Mouse (Mus musculus): ENCODE measurements around the gene Krt42. TPM values are rescaled to one million over a fixed set of nuclear protein-coding genes. Genes with fewer than 3 reads are reported as not detected.

The Krt42 gene
- polyA plus RNA-seq, 1 experiment from 2014 or later = not detected

DNA sequence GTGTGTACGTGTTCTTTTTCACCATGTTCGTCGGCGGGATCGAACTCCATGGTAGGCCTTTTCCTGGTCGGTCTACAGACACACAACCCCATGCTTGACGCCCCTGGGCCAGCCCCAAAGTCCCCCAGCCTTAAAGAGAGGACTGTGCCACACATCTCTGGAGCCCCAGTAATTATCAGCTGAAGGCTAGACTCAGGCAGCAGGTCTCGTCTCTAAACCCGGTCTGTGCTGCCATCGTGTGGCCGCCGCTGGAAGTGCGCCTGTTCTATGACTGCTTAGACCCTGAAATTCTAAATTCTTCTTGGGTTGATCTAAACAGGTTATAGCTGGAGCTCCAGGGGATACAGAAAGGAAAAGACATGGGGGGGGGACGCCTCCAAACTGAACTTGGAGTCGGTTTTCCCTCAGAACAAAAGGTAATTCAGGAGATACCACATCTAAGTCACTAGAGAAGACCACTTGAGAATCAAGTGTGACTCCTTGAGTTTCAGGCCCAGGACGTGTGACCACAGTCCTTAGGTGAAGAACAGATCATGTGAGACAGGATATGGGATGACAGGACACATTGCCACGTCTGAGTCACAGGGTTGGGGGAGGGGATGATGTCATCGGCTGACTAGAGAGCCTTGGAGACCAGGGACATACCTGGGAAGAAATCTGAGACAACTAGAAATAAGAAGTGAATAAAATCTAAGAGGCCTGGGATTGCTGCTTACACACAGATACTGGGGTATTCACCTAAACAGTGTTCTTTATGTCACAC lies 28.8 kb upstream of the Krt42 start:
- no peaks in the 10 kb centered on the region for H3K36me3 ChIP-seq (replicated peaks)
- H3K9me3 ChIP-seq = no peaks in the 10 kb centered on the region
- H3K9ac ChIP-seq = no peak overlapping the region
- WGBS = 20% methylated on average over 18 of the region's 18 CpGs
- H3K4me1 ChIP-seq = peaks cover 3% of the 10 kb centered on the region
- peak overlapping the region; percentile 40 for H3K4me2 ChIP-seq
- H3K27me3 ChIP-seq = 0 out of 2 replicates have a peak, but pooled peaks cover 4% of the 10 kb centered on the region
- H3K27ac ChIP-seq = no peak overlapping the region
- ATAC-seq (ENCODE audit: low FRiP score) = peak; percentile 33; the same call in 1 of the 2 replicates
- no peak overlapping the region for H3K4me3 ChIP-seq (replicated peaks)

DNA sequence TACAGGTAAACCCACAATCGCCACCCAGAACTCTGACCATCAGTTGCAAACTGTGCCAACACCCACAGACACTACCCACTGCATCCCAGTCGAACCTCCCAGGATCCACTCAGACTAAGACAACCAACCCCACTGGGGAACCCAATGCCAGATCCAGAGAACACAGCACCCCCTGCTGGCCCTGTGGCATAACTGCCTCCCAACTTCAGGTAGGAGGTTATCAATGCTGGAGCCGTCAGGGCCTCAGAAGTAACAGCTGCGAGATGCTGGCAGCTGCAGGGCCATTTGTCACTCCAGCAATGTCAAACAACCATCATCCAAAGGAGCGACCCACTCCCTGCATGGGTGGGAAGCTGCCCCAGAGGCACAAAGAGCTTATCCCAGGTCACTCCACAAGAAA lies 28.1 kb upstream of the Krt42 start:
- no peak overlapping the region for H3K27ac ChIP-seq
- no peak overlapping the region for H3K4me3 ChIP-seq (replicated peaks)
- 41% methylated on average over 5 of the region's 5 CpGs for WGBS
- 0 out of 2 replicates have a peak, but pooled peaks cover 4% of the 10 kb centered on the region for H3K27me3 ChIP-seq
- no peak for ATAC-seq (ENCODE audit: low FRiP score)
- no peaks in the 10 kb centered on the region for H3K9me3 ChIP-seq
- H3K9ac ChIP-seq = no peak overlapping the region
- peaks cover 9% of the 10 kb centered on the region for H3K4me1 ChIP-seq
- H3K36me3 ChIP-seq (replicated peaks) = no peaks in the 10 kb centered on the region
- peak overlapping the region; percentile 40 for H3K4me2 ChIP-seq

DNA sequence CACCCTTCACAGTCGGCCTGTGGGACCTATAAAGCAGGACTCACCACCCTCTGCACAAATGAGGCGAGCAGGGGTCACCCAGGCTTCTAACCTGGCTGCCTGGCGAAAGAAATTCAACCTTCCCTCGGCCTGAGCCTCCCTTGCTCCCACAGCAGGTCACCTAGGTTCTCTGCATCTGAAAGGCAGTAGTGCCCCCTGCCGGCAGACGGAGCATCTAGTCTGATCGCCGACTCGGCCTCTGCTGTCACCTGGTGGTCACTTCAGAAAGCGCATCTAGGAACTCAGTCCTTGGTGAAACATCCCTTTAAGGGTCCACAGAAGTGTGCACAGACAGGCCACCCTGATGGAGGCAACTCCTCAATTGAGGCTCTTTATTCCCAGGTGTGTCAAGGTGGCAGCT lies 25.6 kb upstream of the Krt42 start:
- Histone ChIP-seq H3K4me1 (peaks cover 16% of the 10 kb centered on the region), H3K4me2 (peak overlapping the region; percentile 19; the same call in 1 of the 2 replicates), H3K27ac (no peak overlapping the region), H3K4me3 (replicated peaks) (no peak overlapping the region), H3K27me3 (0 out of 2 replicates have a peak, but pooled peaks cover 4% of the 10 kb centered on the region), H3K36me3 (replicated peaks) (no peaks in the 10 kb centered on the region), H3K9ac (no peak overlapping the region), H3K9me3 (no peaks in the 10 kb centered on the region)
- WGBS = 4% methylated on average over 10 of the region's 10 CpGs
- peak; percentile 35; the same call in 1 of the 2 replicates for ATAC-seq (ENCODE audit: low FRiP score)

DNA sequence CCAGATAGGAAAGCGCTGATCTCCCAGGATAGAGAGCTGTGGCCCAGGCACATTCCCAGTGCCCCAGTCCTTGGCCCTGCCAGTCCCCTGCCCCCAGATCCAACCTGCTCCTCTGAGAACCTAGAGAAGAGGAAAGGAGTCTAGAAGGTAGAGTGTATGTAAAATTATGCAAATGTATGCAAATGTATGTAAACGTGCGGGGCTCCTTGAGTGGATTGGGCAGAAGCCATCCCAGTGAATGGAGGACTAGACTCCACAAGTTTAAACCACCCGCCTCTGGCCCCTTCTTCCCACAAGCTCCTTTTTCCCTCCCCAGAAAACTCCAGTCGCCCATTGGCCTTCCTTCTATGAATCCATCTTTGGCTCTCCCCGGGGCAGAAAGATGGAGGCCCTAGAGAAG lies 23.2 kb upstream of the Krt42 start:
- Histone ChIP-seq H3K36me3 (replicated peaks) (no peaks in the 10 kb centered on the region), H3K9me3 (no peaks in the 10 kb centered on the region), H3K27ac (no peak overlapping the region), H3K4me1 (peaks cover 14% of the 10 kb centered on the region), H3K4me3 (replicated peaks) (no peak overlapping the region), H3K4me2 (no peak overlapping the region), H3K27me3 (0 out of 2 replicates have a peak, but pooled peaks cover 4% of the 10 kb centered on the region), H3K9ac (no peak overlapping the region)
- ATAC-seq (ENCODE audit: low FRiP score) = no peak
- 42% methylated on average over 6 of the region's 6 CpGs for WGBS

DNA sequence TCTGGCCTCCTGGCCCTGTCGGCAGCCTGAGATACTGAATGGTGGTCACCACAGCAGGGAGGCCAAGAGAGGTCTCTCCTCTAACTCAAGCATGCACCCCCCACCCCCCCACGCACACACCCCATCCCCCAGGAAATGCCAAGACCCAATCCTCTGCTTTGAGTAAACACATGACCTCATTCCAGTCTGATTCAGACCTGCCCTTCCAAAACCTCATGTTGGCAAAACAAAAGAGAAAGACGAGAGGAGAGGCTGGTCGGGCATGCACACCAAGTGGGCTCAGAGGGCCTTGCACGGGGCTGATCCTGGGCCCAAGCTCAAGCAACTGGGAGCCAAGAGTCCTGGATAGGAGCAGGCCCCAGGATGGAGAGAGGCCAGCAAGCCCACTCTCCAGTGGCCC lies 20.6 kb upstream of the Krt42 start:
- Histone ChIP-seq H3K36me3 (replicated peaks) (no peaks in the 10 kb centered on the region), H3K4me3 (replicated peaks) (no peak overlapping the region), H3K9me3 (no peaks in the 10 kb centered on the region), H3K27me3 (no peaks in the 10 kb centered on the region), H3K27ac (no peak overlapping the region), H3K4me1 (peaks cover 20% of the 10 kb centered on the region), H3K9ac (0 out of 2 replicates have a peak overlapping the region, but pooled peaks have one; percentile 12), H3K4me2 (no peak overlapping the region)
- no peak for ATAC-seq (ENCODE audit: low FRiP score)
- WGBS = 33% methylated on average over 5 of the region's 5 CpGs

DNA sequence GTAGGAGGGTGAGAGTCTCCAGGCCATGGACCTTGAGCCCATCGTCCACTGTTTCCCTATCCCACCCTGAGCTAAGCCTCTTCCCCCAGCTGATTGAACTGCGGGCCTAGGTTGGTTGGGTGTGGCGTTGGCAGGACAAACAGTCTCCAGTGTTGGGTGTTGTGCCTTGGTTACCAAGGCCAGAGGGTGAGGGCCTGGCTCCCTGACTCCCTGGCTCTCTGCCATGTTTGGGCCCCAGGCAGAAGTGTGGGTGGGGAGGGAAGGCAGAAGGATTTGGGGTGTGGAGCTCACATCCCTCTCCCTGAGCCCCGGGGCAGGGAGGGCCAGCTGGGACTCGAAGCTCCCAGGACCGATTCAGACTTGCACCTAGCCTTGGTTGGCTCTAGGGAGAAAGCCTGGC lies 19.3 kb upstream of the Krt42 start:
- no peak overlapping the region for H3K4me3 ChIP-seq (replicated peaks)
- no peaks in the 10 kb centered on the region for H3K36me3 ChIP-seq (replicated peaks)
- H3K27me3 ChIP-seq = no peaks in the 10 kb centered on the region
- H3K4me1 ChIP-seq = peaks cover 20% of the 10 kb centered on the region
- H3K27ac ChIP-seq = no peak overlapping the region
- WGBS = 93% methylated on average over 6 of the region's 6 CpGs
- ATAC-seq (ENCODE audit: low FRiP score) = no peak
- H3K9ac ChIP-seq = no peak overlapping the region
- no peaks in the 10 kb centered on the region for H3K9me3 ChIP-seq
- H3K4me2 ChIP-seq = no peak overlapping the region

DNA sequence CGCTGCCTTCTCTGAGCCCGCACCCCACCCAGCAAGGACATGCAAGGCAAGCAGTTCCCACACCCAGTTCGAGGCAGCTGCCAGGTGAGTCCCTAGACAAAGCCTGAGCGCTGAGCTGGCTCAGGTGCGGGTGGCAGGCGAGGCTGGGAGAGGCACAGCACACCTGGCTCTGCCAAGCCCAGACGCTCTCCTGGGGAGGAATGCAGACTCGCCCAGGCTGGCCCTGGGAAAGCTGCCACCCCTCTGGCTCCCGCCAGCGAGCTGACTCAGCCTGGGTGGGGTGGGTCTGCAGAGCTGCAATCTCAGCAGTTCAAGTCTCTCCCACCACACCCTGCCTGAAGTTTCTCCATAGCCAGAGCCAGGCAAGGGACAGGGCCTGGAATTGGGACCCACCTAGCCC lies 17.4 kb upstream of the Krt42 start:
- Histone ChIP-seq H3K27me3 (no peaks in the 10 kb centered on the region), H3K9ac (no peak overlapping the region), H3K4me3 (replicated peaks) (no peak overlapping the region), H3K4me1 (peaks cover 15% of the 10 kb centered on the region; the same call in 1 of the 2 replicates), H3K36me3 (replicated peaks) (no peaks in the 10 kb centered on the region), H3K9me3 (no peaks in the 10 kb centered on the region), H3K27ac (no peak overlapping the region), H3K4me2 (no peak overlapping the region)
- WGBS = 31% methylated on average over 10 of the region's 10 CpGs
- no peak for ATAC-seq (ENCODE audit: low FRiP score)

DNA sequence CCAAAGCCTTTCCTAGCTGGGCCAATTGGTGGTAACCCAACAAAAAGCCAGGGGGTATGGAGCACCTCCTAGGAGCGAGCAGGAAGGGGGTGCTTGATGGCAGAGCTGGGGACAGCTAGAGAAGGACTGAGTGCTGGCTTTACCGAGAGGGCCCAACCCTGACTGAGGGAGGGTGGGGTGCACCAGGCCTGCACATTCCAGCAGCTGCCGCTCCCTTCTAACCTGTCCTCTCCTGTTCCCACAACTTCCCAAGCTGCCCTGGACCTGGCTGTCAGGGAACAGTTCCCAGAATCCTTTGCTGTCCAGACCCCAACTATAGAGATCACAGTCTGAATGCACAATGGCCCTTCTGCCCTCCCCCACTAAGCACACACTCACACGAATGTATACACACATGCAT lies 15.3 kb upstream of the Krt42 start:
- WGBS = 79% methylated on average over 4 of the region's 4 CpGs
- no peak overlapping the region for H3K27ac ChIP-seq

DNA sequence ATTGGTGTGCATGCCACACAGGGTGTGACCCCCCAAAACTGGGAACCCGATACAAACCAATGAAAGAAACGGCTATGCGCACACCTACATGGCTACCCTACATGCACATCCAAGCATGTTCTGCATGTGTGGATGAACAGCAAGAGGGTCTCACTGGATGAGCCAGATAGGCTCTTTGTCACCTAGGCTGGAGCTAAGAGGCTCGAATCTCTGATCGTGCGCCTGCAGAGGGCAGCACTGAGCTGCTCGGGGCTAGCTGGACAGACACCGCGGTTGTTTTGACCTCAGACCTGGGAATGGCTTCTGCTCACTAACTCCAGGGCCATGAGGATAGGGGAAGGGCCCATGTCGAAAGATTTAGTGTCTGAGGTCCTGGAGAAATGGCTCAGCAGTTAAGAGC lies 12.9 kb upstream of the Krt42 start:
- ATAC-seq (ENCODE audit: low FRiP score) = peak; percentile 66; the same call in 1 of the 2 replicates
- Histone ChIP-seq H3K27ac (no peak overlapping the region), H3K27me3 (no peaks in the 10 kb centered on the region), H3K9ac (no peak overlapping the region), H3K4me3 (replicated peaks) (no peak overlapping the region), H3K36me3 (replicated peaks) (no peaks in the 10 kb centered on the region), H3K4me2 (no peak overlapping the region), H3K9me3 (no peaks in the 10 kb centered on the region), H3K4me1 (0 out of 2 replicates have a peak, but pooled peaks cover 13% of the 10 kb centered on the region)
- 22% methylated on average over 10 of the region's 10 CpGs for WGBS

More for the DNA sequence above, 15.3 kb upstream of the Krt42 start:
- Histone ChIP-seq H3K9me3 (no peaks in the 10 kb centered on the region), H3K4me1 (0 out of 2 replicates have a peak, but pooled peaks cover 13% of the 10 kb centered on the region), H3K4me2 (no peak overlapping the region), H3K9ac (no peak overlapping the region), H3K4me3 (replicated peaks) (no peak overlapping the region), H3K36me3 (replicated peaks) (no peaks in the 10 kb centered on the region), H3K27me3 (no peaks in the 10 kb centered on the region)
- ATAC-seq (ENCODE audit: low FRiP score) = no peak

DNA sequence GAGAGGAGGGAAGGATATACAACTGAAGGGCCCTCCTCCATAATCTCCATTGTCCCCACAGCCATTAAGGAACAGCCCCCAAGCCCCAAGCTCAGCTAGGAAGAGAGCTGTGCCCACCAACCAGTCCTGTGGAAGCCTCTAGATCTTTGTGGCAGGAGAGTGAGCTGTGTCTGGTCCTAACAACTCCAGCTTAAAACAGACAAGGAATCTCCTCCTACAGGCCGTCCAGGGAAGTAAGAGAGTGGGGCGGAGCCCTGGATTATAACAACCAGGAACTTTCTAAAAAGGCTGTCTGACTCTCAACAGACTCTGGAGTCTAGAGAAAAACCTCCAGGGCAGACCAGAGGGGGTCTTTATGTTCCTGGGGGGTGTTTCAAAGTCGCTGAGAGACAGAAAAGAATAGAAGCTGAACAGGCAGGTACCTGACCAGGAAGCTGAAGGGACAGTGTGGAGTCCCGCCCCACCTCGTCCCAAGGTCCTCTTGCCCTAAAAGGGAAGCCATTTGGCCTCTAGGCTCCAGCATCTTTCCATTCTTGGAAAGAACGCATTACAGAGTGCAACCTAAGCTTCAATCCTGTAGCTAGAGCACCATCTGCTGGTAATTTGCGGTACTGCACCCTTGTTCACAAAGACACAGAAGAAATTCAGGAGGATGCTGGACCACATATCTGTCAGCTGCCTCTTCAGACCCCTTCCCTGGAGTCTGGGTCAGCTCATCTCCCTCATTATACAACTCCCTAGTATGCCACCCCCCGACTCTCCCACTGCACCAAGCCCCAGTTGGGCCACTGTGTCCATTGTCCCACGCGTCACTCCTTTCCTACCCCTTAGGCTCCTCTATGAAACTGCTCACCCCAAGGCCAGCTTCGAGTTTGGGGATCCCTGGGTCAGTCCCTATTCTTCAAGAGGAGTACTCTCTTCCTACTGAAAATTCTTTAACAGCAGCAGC lies 12.2 kb upstream of the Krt42 start:
- no peaks in the 10 kb centered on the region for H3K27me3 ChIP-seq
- H3K4me3 ChIP-seq (replicated peaks) = no peak overlapping the region
- 0 out of 2 replicates have a peak, but pooled peaks cover 12% of the 10 kb centered on the region for H3K4me1 ChIP-seq
- H3K4me2 ChIP-seq = no peak overlapping the region
- H3K36me3 ChIP-seq (replicated peaks) = no peaks in the 10 kb centered on the region
- no peaks in the 10 kb centered on the region for H3K9me3 ChIP-seq
- WGBS = 21% methylated on average over 11 of the region's 11 CpGs
- H3K27ac ChIP-seq = no peak overlapping the region
- H3K9ac ChIP-seq = no peak overlapping the region
- peak; percentile 63 for ATAC-seq (ENCODE audit: low FRiP score)

DNA sequence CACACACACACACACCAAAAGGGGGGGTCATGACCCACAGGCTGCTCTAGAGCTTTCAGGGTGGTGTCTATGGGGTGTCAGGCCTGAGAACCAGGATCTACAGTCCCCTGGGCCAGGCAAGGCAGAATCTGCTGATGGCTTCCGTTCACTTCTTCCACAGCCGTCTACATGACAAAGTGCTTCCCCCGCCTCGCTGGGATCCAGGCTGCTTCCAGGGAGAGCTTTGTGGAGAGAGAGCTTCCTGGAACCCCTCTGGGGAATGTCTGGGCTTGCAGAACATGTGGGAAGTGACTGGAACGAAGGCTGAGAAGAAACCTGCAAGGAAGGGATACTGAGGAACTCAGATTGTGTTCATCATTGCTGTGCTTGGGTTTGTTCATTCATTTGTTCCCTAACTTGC lies 9.1 kb upstream of the Krt42 start:
- H3K4me2 ChIP-seq = no peak overlapping the region
- WGBS = 79% methylated on average over 5 of the region's 5 CpGs
- no peak overlapping the region for H3K27ac ChIP-seq
- no peak overlapping the region for H3K9ac ChIP-seq
- no peak for ATAC-seq (ENCODE audit: low FRiP score)
- H3K4me1 ChIP-seq = peaks cover 10% of the 10 kb centered on the region; the same call in 1 of the 2 replicates
- H3K27me3 ChIP-seq = no peaks in the 10 kb centered on the region
- H3K9me3 ChIP-seq = no peaks in the 10 kb centered on the region
- H3K4me3 ChIP-seq (replicated peaks) = no peak overlapping the region
- no peaks in the 10 kb centered on the region for H3K36me3 ChIP-seq (replicated peaks)
